Mouse (Mus musculus) right cerebral cortex, adult 18-20 months (tissue): ENCODE data around the gene Ece1.
"Not testable (repeated sequence)": the region's sequence is repeated elsewhere in the genome, so short reads cannot be mapped to it uniquely, and the experiment has no call there.

Experiments
- DNase-seq: peaks from one replicate; pipeline ENCODE4 v3.0.0; 2022; ENCODE audit warnings: mixed read lengths

The Ece1 gene

GRCm38 (mm10) chr4:137862019-137862418 lies at the start of gene Ece1:
Gene Ece1 (plus strand): TSS chr4:137862237.
- peak; percentile 93 for DNase-seq

GRCm38 (mm10) chr4:137812946-137813708 lies 48.9 kb upstream of the Ece1 start:
- no peak for DNase-seq

- DNase-seq: no peak
Observed at GRCm38 (mm10) chr4:137814140-137814539, 47.9 kb upstream of the Ece1 start.

- DNase-seq: no peak
Observed at GRCm38 (mm10) chr4:137815473-137815872, 46.6 kb upstream of the Ece1 start.

GRCm38 (mm10) chr4:137816216-137816615 lies 45.8 kb upstream of the Ece1 start:
- DNase-seq: no peak

GRCm38 (mm10) chr4:137818341-137818740 lies 43.7 kb upstream of the Ece1 start:
- no peak for DNase-seq

GRCm38 (mm10) chr4:137819487-137819886 lies 42.5 kb upstream of the Ece1 start:
- no peak for DNase-seq

- no peak for DNase-seq
Observed at GRCm38 (mm10) chr4:137820721-137821120, 41.3 kb upstream of the Ece1 start.

GRCm38 (mm10) chr4:137822537-137822936 lies 39.5 kb upstream of the Ece1 start:
- no peak for DNase-seq

GRCm38 (mm10) chr4:137823542-137823941 lies 38.5 kb upstream of the Ece1 start:
- DNase-seq: no peak

GRCm38 (mm10) chr4:137824881-137825280 lies 37.2 kb upstream of the Ece1 start:
- DNase-seq: no peak

GRCm38 (mm10) chr4:137830380-137830779 lies 31.7 kb upstream of the Ece1 start:
- no peak for DNase-seq

- no peak for DNase-seq
Observed at GRCm38 (mm10) chr4:137831598-137831997, 30.4 kb upstream of the Ece1 start.

GRCm38 (mm10) chr4:137835624-137836337 lies 26.3 kb upstream of the Ece1 start:
- peak; percentile 84 for DNase-seq

- DNase-seq: no peak
Observed at GRCm38 (mm10) chr4:137836741-137837140, 25.3 kb upstream of the Ece1 start.

- no peak for DNase-seq
Observed at GRCm38 (mm10) chr4:137837792-137838191, 24.2 kb upstream of the Ece1 start.

GRCm38 (mm10) chr4:137838791-137839190 lies 23.2 kb upstream of the Ece1 start:
- no peak for DNase-seq

- no peak for DNase-seq
Observed at GRCm38 (mm10) chr4:137839452-137839851, 22.6 kb upstream of the Ece1 start.

- peak; percentile 64 for DNase-seq
Observed at GRCm38 (mm10) chr4:137844656-137845055, 17.4 kb upstream of the Ece1 start.

- not testable (repeated sequence) for DNase-seq
Observed at GRCm38 (mm10) chr4:137847651-137848050, 14.4 kb upstream of the Ece1 start.

GRCm38 (mm10) chr4:137850161-137850560 lies 11.9 kb upstream of the Ece1 start:
- DNase-seq: no peak

GRCm38 (mm10) chr4:137851484-137851883 lies 10.6 kb upstream of the Ece1 start:
- no peak for DNase-seq

- no peak for DNase-seq
Observed at GRCm38 (mm10) chr4:137853822-137854221, 8.2 kb upstream of the Ece1 start.

GRCm38 (mm10) chr4:137855741-137856341 lies 6.2 kb upstream of the Ece1 start:
- no peak for DNase-seq
